Mouse (Mus musculus): ENCODE data around the gene 1700008P02Rik.
"Not testable (repeated sequence)": the region's sequence is repeated elsewhere in the genome, so short reads cannot be mapped to it uniquely, and the experiment has no call there.

Gene 1700008P02Rik

DNA sequence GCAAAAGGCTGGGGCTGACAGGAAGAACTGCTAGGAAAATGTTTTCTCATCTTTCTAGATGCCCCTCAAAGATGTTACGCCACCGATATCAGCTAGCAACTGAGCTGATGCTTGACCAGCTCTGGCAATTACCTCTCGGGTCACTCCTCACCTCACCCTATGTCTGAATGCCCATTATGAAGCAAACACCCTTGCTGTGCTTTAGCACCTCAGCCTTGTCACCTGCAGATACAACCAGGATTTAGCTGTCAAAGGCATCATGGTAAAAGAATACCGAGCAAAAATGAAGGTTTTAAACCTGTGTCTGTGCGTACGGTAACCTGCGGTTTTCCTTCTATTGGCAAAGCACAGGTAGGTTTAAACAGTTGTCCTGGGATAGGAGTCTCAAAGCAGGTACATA, at the start of gene 1700008P02Rik:
1700008P02Rik (minus strand) TSS at position 101 of the 400 bp plus-strand sequence.
- DNase-seq (ENCODE audit: low read depth, low spot score) = no peak

- DNase-seq (ENCODE audit: low read depth, low spot score) = no peak
Measured at GRCm38 (mm10) chr3:6649411-6649810, 29.2 kb upstream of the 1700008P02Rik start.

DNA sequence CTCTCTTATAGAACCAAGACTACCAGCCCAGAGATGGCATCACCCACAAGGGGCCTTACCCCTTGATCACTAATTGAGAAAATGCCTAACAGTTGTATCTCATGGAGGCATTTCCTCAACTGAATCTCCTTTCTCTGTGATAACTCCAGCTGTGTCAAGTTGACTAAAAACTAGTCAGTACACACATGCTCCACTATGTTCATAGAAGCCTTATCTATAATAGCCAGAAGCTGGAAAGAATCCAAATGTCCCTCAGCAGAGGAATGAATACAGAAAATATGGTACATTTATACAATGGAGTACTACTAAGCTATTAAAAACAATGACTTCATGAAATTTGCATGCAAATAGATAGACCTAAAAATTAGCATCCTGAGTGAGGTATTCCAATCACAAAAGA, 17.9 kb upstream of the 1700008P02Rik start:
- DNase-seq (ENCODE audit: low read depth, low spot score) = not testable (repeated sequence)

- DNase-seq (ENCODE audit: low read depth, low spot score) = no peak
Measured at GRCm38 (mm10) chr3:6634256-6634655, 14.0 kb upstream of the 1700008P02Rik start.

- no peak for DNase-seq (ENCODE audit: low read depth, low spot score)
Measured at GRCm38 (mm10) chr3:6617881-6618280, 2.4 kb downstream of the 1700008P02Rik start.

Measured in A20 (cell line).